Mouse (Mus musculus) liver, embryonic 18 days (tissue): ENCODE data around the gene Slc40a1. TPM values are rescaled to one million over a fixed set of nuclear protein-coding genes. Genes with fewer than 3 reads are reported as not detected.

Experiments used
- polyA plus RNA-seq: library from polyadenylated mRNA; depleted of rRNA; stranded (reverse); fragments of >200 nt; gene quantifications from 2 replicates; pipeline ENCODE4 v1.2.3, GENCODE M21; 2012; rRNA removed

The Slc40a1 gene
- 80.3 and 81.1 TPM in 2 replicates for polyA plus RNA-seq

GRCm38 (mm10) chr1:45926393-45926763 lies at the start of gene Slc40a1:
Gene Slc40a1, minus strand, starts transcription at chr1:45926523.

GRCm38 (mm10) chr1:45890173-45890572 lies 36.1 kb downstream of the Slc40a1 start, which contains the start of gene Gm5269:
Gene Gm5269, minus strand, starts transcription at chr1:45890273.

Other genes with a start within 250 kb of the Slc40a1 start
- gene Wdr75, start 131.4 kb downstream of the Slc40a1 start, polyA plus RNA-seq = 15.9 and 16.3 TPM in 2 replicates
- gene Gm5269, start 36.2 kb downstream of the Slc40a1 start, polyA plus RNA-seq = 0.08 TPM in 1 of 2 replicates, not detected in the other
- gene Dnah7b, start 139.8 kb upstream of the Slc40a1 start, polyA plus RNA-seq = 0.08 and 0.12 TPM in 2 replicates